Mouse (Mus musculus): ENCODE data around the gene Gm26602.

The Gm26602 gene

GRCm38 (mm10) chr10:79917532-79918100, 7.0 kb downstream of the Gm26602 start:
- DNase-seq (ENCODE audit: low read depth), result no peak

- no peak for DNase-seq (ENCODE audit: low read depth)
Measured at GRCm38 (mm10) chr10:79918231-79919078, 7.8 kb downstream of the Gm26602 start.

- DNase-seq (ENCODE audit: low read depth), result no peak
Measured at GRCm38 (mm10) chr10:79919251-79919849, 8.7 kb downstream of the Gm26602 start.

- no peak for DNase-seq (ENCODE audit: low read depth)
Measured at GRCm38 (mm10) chr10:79920056-79920890, 9.6 kb downstream of the Gm26602 start.

GRCm38 (mm10) chr10:79920958-79921535, 10.4 kb downstream of the Gm26602 start, which contains the start of gene R3hdm4:
Gene R3hdm4, minus strand, starts transcription at chr10:79921208.
- no peak for DNase-seq (ENCODE audit: low read depth)

GRCm38 (mm10) chr10:79921572-79921971, 10.9 kb downstream of the Gm26602 start:
- no peak for DNase-seq (ENCODE audit: low read depth)

GRCm38 (mm10) chr10:79924998-79925784, 14.5 kb downstream of the Gm26602 start:
- peak; percentile 88 for DNase-seq (ENCODE audit: low read depth)

- peak; percentile 55 for DNase-seq (ENCODE audit: low read depth)
Measured at GRCm38 (mm10) chr10:79925785-79926490, 15.3 kb downstream of the Gm26602 start.

GRCm38 (mm10) chr10:79926491-79927323, 16.1 kb downstream of the Gm26602 start, which contains the start of gene Arid3a:
Gene Arid3a, plus strand, starts transcription at chr10:79927043.
- peak; percentile 91 for DNase-seq (ENCODE audit: low read depth)

GRCm38 (mm10) chr10:79927324-79928029, 16.8 kb downstream of the Gm26602 start:
- DNase-seq (ENCODE audit: low read depth), result peak; percentile 65

GRCm38 (mm10) chr10:79928030-79928694, 17.5 kb downstream of the Gm26602 start:
- peak; percentile 88 for DNase-seq (ENCODE audit: low read depth)

GRCm38 (mm10) chr10:79928907-79929701, 18.4 kb downstream of the Gm26602 start:
- DNase-seq (ENCODE audit: low read depth), result no peak

- DNase-seq (ENCODE audit: low read depth), result no peak
Measured at GRCm38 (mm10) chr10:79929967-79930825, 19.5 kb downstream of the Gm26602 start.

- no peak for DNase-seq (ENCODE audit: low read depth)
Measured at GRCm38 (mm10) chr10:79930826-79931186, 20.1 kb downstream of the Gm26602 start.

- DNase-seq (ENCODE audit: low read depth), result no peak
Measured at GRCm38 (mm10) chr10:79931797-79932196, 21.1 kb downstream of the Gm26602 start.

- DNase-seq (ENCODE audit: low read depth), result no peak
Measured at GRCm38 (mm10) chr10:79932736-79933135, 22.1 kb downstream of the Gm26602 start.

All from 416B (cell line).